Mouse (Mus musculus) hindbrain, postnatal 0 days (tissue): ENCODE data around the gene Prelid3b. TPM values are rescaled to one million over a fixed set of nuclear protein-coding genes. Genes with fewer than 3 reads are reported as not detected.
A peak's percentile ranks its signal among the peaks of the same experiment; 100 is the strongest.

Experiments used
- ATAC-seq: fragments of 200-750 bp; cut with Nextera tagmentation; 2 replicates; pipeline ENCODE4 v1.8.0; 2017; ENCODE audit warnings: mild to moderate bottlenecking, moderate TSS enrichment, moderate library complexity
- DNase-seq: peaks from one replicate; pipeline ENCODE4 v3.0.0-alpha.2; 2015; ENCODE audit warnings: low spot score
- H3K27ac ChIP-seq: fragments of 300-500 bp; sonication (generic); 2 replicates; pipeline ENCODE4 v1.5.1; 2014; ENCODE audit warnings: mild to moderate bottlenecking
- H3K27me3 ChIP-seq: fragments of 300-500 bp; sonication (generic); 2 replicates; pipeline ENCODE4 v1.6.1; 2014; ENCODE audit warnings: low read length, mixed read lengths; ENCODE audit not compliant: insufficient read depth
- H3K36me3 ChIP-seq: fragments of 300-500 bp; sonication (generic); 2 replicates; pipeline ENCODE4 v1.6.1; 2014; ENCODE audit warnings: low read length, mixed read lengths; ENCODE audit not compliant: insufficient read depth
- H3K4me1 ChIP-seq: fragments of 300-500 bp; sonication (generic); 2 replicates; pipeline ENCODE4 v1.6.1; 2014; ENCODE audit warnings: antibody characterized with exemption, low read length, mixed read lengths; ENCODE audit not compliant: insufficient read depth
- H3K4me2 ChIP-seq: fragments of 300-500 bp; sonication (generic); 2 replicates; pipeline ENCODE4 v1.6.1; 2014; ENCODE audit warnings: low read depth, mild to moderate bottlenecking, low read length, moderate library complexity, mixed read lengths
- H3K4me3 ChIP-seq: fragments of 300-500 bp; sonication (generic); 2 replicates; pipeline ENCODE4 v1.5.1; 2014; ENCODE audit warnings: low read length
- H3K9ac ChIP-seq: fragments of 300-500 bp; sonication (generic); replicated peaks from 2 replicates; pipeline ENCODE4 v1.6.1; 2014; ENCODE audit warnings: mild to moderate bottlenecking, low read length, moderate library complexity, mixed read lengths
- H3K9me3 ChIP-seq: fragments of 300-500 bp; sonication (generic); 2 replicates; pipeline ENCODE4 v1.6.1; 2016; ENCODE audit warnings: low read length, mixed read lengths
- CTCF ChIP-seq: IDR thresholded peaks from 2 replicates; pipeline ENCODE4 v1.5.1; 2016; ENCODE audit warnings: antibody characterized with exemption, control low read depth, low read depth
- WGBS: fragments of 180-500 bp; shearing (Covaris S2); extraction: QIAGEN DNeasy Blood & Tissue Kit; methylation state at CpG from one replicate; pipeline ENCODE4 v1.1.7; 2014; 5-methylcytosine and 5-hydroxymethylcytosine counted together
- polyA plus RNA-seq: library from polyadenylated mRNA; unstranded; fragments of >200 nt; fragmentation: Nextera tagmentation; extraction: Ambion mirVana; gene quantifications from 2 replicates; pipeline ENCODE4 v1.2.1, GENCODE M21; 2015
- total RNA-seq: library from RNA; depleted of rRNA; stranded (reverse); fragments of >200 nt; gene quantifications from 2 replicates; pipeline ENCODE4 v1.2.3, GENCODE M21; 2014

The Prelid3b gene
- total and polyA plus RNA-seq, 2 experiments from 2014 or later: 50.0 to 90.5 TPM

GRCm38 (mm10) chr2:174478746-174479145 lies 5.9 kb upstream of the Prelid3b start:
- WGBS: 72% methylated on average over 5 of the region's 5 CpGs
- no peak for TF ChIP-seq CTCF
- Histone ChIP-seq H3K27ac (no peak overlapping the region), H3K9me3 (no peaks in the 10 kb centered on the region), H3K27me3 (no peaks in the 10 kb centered on the region), H3K4me1 (no peaks in the 10 kb centered on the region), H3K9ac (no peak overlapping the region), H3K4me3 (no peak overlapping the region), H3K4me2 (no peak overlapping the region), H3K36me3 (no peaks in the 10 kb centered on the region)
- ATAC-seq (no peak), DNase-seq (no peak)

- no peaks in the 10 kb centered on the region for H3K9me3 ChIP-seq
- TF ChIP-seq CTCF: no peak
- H3K4me3 ChIP-seq: no peak overlapping the region
- H3K36me3 ChIP-seq: no peaks in the 10 kb centered on the region
- no peak for DNase-seq
- no peaks in the 10 kb centered on the region for H3K27me3 ChIP-seq
- 73% methylated on average over 3 of the region's 3 CpGs for WGBS
- H3K4me2 ChIP-seq: no peak overlapping the region
- H3K27ac ChIP-seq: no peak overlapping the region
- ATAC-seq: no peak
- no peaks in the 10 kb centered on the region for H3K4me1 ChIP-seq
- H3K9ac ChIP-seq: no peak overlapping the region
Measured at GRCm38 (mm10) chr2:174477543-174478319, 4.8 kb upstream of the Prelid3b start.

GRCm38 (mm10) chr2:174473550-174473927 lies 658 bp upstream of the Prelid3b start:
- 0 out of 2 replicates have a peak overlapping the region, but pooled peaks have one; percentile 6 for H3K9ac ChIP-seq
- H3K4me2 ChIP-seq: peak overlapping the region; percentile 56
- 87% methylated on average over 5 of the region's 5 CpGs for WGBS
- ATAC-seq: no peak
- no peaks in the 10 kb centered on the region for H3K4me1 ChIP-seq
- H3K27me3 ChIP-seq: no peaks in the 10 kb centered on the region
- no peaks in the 10 kb centered on the region for H3K9me3 ChIP-seq
- H3K4me3 ChIP-seq: peak overlapping the region; percentile 71; the same call in 1 of the 2 replicates
- no peaks in the 10 kb centered on the region for H3K36me3 ChIP-seq
- no peak overlapping the region for H3K27ac ChIP-seq
- TF ChIP-seq CTCF: no peak
- DNase-seq: no peak

- ATAC-seq (no peak; the same call in 1 of the 2 replicates), DNase-seq (no peak)
- no peaks in the 10 kb centered on the region for H3K27me3 ChIP-seq
- H3K4me3 ChIP-seq: peak overlapping the region; percentile 71
- peak overlapping the region; percentile 67; the same call in 1 of the 2 replicates for H3K27ac ChIP-seq
- no peaks in the 10 kb centered on the region for H3K4me1 ChIP-seq
- H3K9me3 ChIP-seq: no peaks in the 10 kb centered on the region
- peak overlapping the region; percentile 56 for H3K4me2 ChIP-seq
- peak overlapping the region; percentile 59 for H3K9ac ChIP-seq
- WGBS: 10% methylated on average over 27 of the region's 30 CpGs
- TF ChIP-seq CTCF: no peak
- H3K36me3 ChIP-seq: no peaks in the 10 kb centered on the region
Measured at GRCm38 (mm10) chr2:174472407-174472806, 474 bp downstream of the Prelid3b start.

- no peaks in the 10 kb centered on the region for H3K9me3 ChIP-seq
- H3K36me3 ChIP-seq: no peaks in the 10 kb centered on the region; the same call in 1 of the 2 replicates
- H3K27me3 ChIP-seq: no peaks in the 10 kb centered on the region
- no peak for DNase-seq
- 96% methylated on average over 7 of the region's 7 CpGs for WGBS
- ATAC-seq: no peak
- H3K9ac ChIP-seq: no peak overlapping the region
- no peak overlapping the region for H3K4me3 ChIP-seq
- no peak overlapping the region for H3K4me2 ChIP-seq
- H3K4me1 ChIP-seq: no peaks in the 10 kb centered on the region
- no peak for TF ChIP-seq CTCF
- no peak overlapping the region for H3K27ac ChIP-seq
Measured at GRCm38 (mm10) chr2:174470786-174471405, 2.0 kb downstream of the Prelid3b start.

GRCm38 (mm10) chr2:174470333-174470732 lies 2.5 kb downstream of the Prelid3b start:
- no peaks in the 10 kb centered on the region for H3K4me1 ChIP-seq
- no peaks in the 10 kb centered on the region; the same call in 1 of the 2 replicates for H3K36me3 ChIP-seq
- H3K9me3 ChIP-seq: no peaks in the 10 kb centered on the region
- no peak for ATAC-seq
- no peak overlapping the region for H3K27ac ChIP-seq
- WGBS: 93% methylated on average over 4 of the region's 4 CpGs
- no peak overlapping the region for H3K4me3 ChIP-seq
- no peak overlapping the region for H3K9ac ChIP-seq
- no peaks in the 10 kb centered on the region for H3K27me3 ChIP-seq
- DNase-seq: no peak
- H3K4me2 ChIP-seq: no peak overlapping the region
- TF ChIP-seq CTCF: no peak
